Mouse (Mus musculus) Patski (cell line): ENCODE data around the gene Gm27021. TPM values are rescaled to one million over a fixed set of nuclear protein-coding genes. Genes with fewer than 3 reads are reported as not detected.
A peak's percentile ranks its signal among the peaks of the same experiment; 100 is the strongest.

ENCODE experiments used
- ATAC-seq: fragments of 100-300 bp; one replicate; pipeline ENCODE4 v1.8.0; 2021
- CTCF ChIA-PET: fragments of 350-600 bp; sonication (Branson Sonifier 250); formaldehyde crosslinking; loops from one replicate; lab custom pipeline; 2022; ENCODE audit warnings: inconsistent platforms; lab: Charles Lee
- POLR2A ChIA-PET: fragments of 350-600 bp; sonication (Branson Sonifier 250); formaldehyde crosslinking; loops from one replicate; lab custom pipeline; 2022; ENCODE audit warnings: antibody characterized with exemption, inconsistent platforms; lab: Charles Lee
- DNase-seq: peaks from one replicate; pipeline ENCODE4 v3.0.0-alpha.2; 2011; ENCODE audit warnings: low read depth, low spot score
- H3K27me3 ChIP-seq: fragments of 371-371 bp; one replicate; pipeline ENCODE4 v1.5.1; 2021
- CTCF ChIP-seq: fragments of 100-300 bp; IDR thresholded peaks from one replicate; pipeline ENCODE4 v1.5.1; 2021
- in situ Hi-C: fragments of 300-500 bp; cut with MboI; formaldehyde crosslinking; loops from 3 replicates; pipeline ENCODE4 v1.11.1; 2018; ENCODE audit warnings: low pct_unique_long_range_greater_than_20kb, mixed read lengths
- polyA plus RNA-seq: library from polyadenylated mRNA; unstranded; gene quantifications from one replicate; pipeline ENCODE4 v1.2.3, GENCODE M21; 2021

Gene Gm27021
- 1.4 TPM for polyA plus RNA-seq

GRCm38 (mm10) chr8:120667561-120668373 is at the start of gene Gm27021, which contains the start of gene Cox4i1:
TSS of gene Gm27021 (minus strand) at chr8:120668079.
TSS of gene Cox4i1 (plus strand) at chr8:120668222.
- CTCF ChIA-PET, result no interaction called here
- in situ Hi-C loops, result no loop called here
- H3K27me3 ChIP-seq, result no peaks in the 10 kb centered on the region
- DNase-seq, result peak; percentile 38
- ATAC-seq, result peak; percentile 79
- POLR2A ChIA-PET, result interaction anchor here (0.7 to 1.0 kb wide), 2 partner anchors 50 to 1540 kb away, joined by 3 to 4 read pairs; no protein-coding TSS in a partner anchor
- TF ChIP-seq CTCF, result no peak

GRCm38 (mm10) chr8:120715996-120716680 is 48.3 kb upstream of the Gm27021 start:
- ChIA-PET CTCF (interaction anchor here (1.1 kb wide), 1 partner anchor 12 kb away, joined by 3 read pairs; no protein-coding TSS in a partner anchor), POLR2A (no interaction called here)
- no peak for TF ChIP-seq CTCF
- no peaks in the 10 kb centered on the region for H3K27me3 ChIP-seq
- DNase-seq (no peak), ATAC-seq (no peak)
- in situ Hi-C loops, result loop anchor here (5.0 kb wide), 1 partner anchor 34 kb away; no protein-coding TSS in a partner anchor

GRCm38 (mm10) chr8:120715200-120715599 is 47.3 kb upstream of the Gm27021 start:
- CTCF ChIA-PET, result no interaction called here
- H3K27me3 ChIP-seq, result no peaks in the 10 kb centered on the region
- DNase-seq (no peak), ATAC-seq (no peak)
- in situ Hi-C loops, result loop anchor here (5.0 kb wide), 1 partner anchor 33 kb away; no protein-coding TSS in a partner anchor
- POLR2A ChIA-PET, result no interaction called here
- TF ChIP-seq CTCF, result no peak

GRCm38 (mm10) chr8:120709176-120709575 is 41.3 kb upstream of the Gm27021 start:
- no peak for DNase-seq
- ATAC-seq, result no peak
- in situ Hi-C loops, result no loop called here
- CTCF ChIA-PET, result no interaction called here
- no peak for TF ChIP-seq CTCF
- POLR2A ChIA-PET, result no interaction called here
- peaks cover 6% of the 10 kb centered on the region for H3K27me3 ChIP-seq

- no peak for ATAC-seq
- in situ Hi-C loops, result no loop called here
- POLR2A ChIA-PET, result interaction anchor here (0.7 kb wide), 1 partner anchor 370 kb away, joined by 3 read pairs; no protein-coding TSS in a partner anchor
These were observed 38.3 kb upstream of the Gm27021 start for GRCm38 (mm10) chr8:120706193-120706592.

GRCm38 (mm10) chr8:120705163-120705562 is 37.3 kb upstream of the Gm27021 start:
- TF ChIP-seq CTCF, result no peak

More at GRCm38 (mm10) chr8:120706193-120706592, 38.3 kb upstream of the Gm27021 start:
- no peak for TF ChIP-seq CTCF
- no peak for DNase-seq
- CTCF ChIA-PET, result interaction anchor here (1.1 kb wide), 1 partner anchor 13 kb away, joined by 3 read pairs; no protein-coding TSS in a partner anchor
- peaks cover 9% of the 10 kb centered on the region for H3K27me3 ChIP-seq

GRCm38 (mm10) chr8:120704203-120704602 is 36.3 kb upstream of the Gm27021 start:
- DNase-seq (no peak), ATAC-seq (no peak)
- no peak for TF ChIP-seq CTCF
- ChIA-PET POLR2A (no interaction called here), CTCF (interaction anchor here (1.1 kb wide), 1 partner anchor 12 kb away, joined by 3 read pairs; no protein-coding TSS in a partner anchor)
- peaks cover 21% of the 10 kb centered on the region for H3K27me3 ChIP-seq
- in situ Hi-C loops, result no loop called here

More at GRCm38 (mm10) chr8:120705163-120705562, 37.3 kb upstream of the Gm27021 start:
- ChIA-PET CTCF (interaction anchor here (1.1 kb wide), 1 partner anchor 11 kb away, joined by 3 read pairs; no protein-coding TSS in a partner anchor), POLR2A (no interaction called here)
- DNase-seq (no peak), ATAC-seq (no peak)
- in situ Hi-C loops, result no loop called here
- H3K27me3 ChIP-seq, result peaks cover 15% of the 10 kb centered on the region

- in situ Hi-C loops, result no loop called here
- CTCF ChIA-PET, result no interaction called here
- POLR2A ChIA-PET, result no interaction called here
- no peak for ATAC-seq
- H3K27me3 ChIP-seq, result peaks cover 24% of the 10 kb centered on the region
- no peak for DNase-seq
- TF ChIP-seq CTCF, result no peak
These were observed 34.0 kb upstream of the Gm27021 start for GRCm38 (mm10) chr8:120701758-120702465.

GRCm38 (mm10) chr8:120700053-120700452 is 32.2 kb upstream of the Gm27021 start:
- TF ChIP-seq CTCF, result no peak
- in situ Hi-C loops, result no loop called here
- ATAC-seq, result no peak
- ChIA-PET CTCF (no interaction called here), POLR2A (interaction anchor here (0.6 to 0.7 kb wide), 2 partner anchors 29 to 320 kb away, joined by 3 to 6 read pairs; no protein-coding TSS in a partner anchor)
- no peak for DNase-seq
- H3K27me3 ChIP-seq, result peaks cover 28% of the 10 kb centered on the region

GRCm38 (mm10) chr8:120699565-120699964 is 31.7 kb upstream of the Gm27021 start:
- H3K27me3 ChIP-seq, result peaks cover 28% of the 10 kb centered on the region
- POLR2A ChIA-PET, result interaction anchor here (0.6 to 0.7 kb wide), 2 partner anchors 29 to 319 kb away, joined by 3 to 6 read pairs; no protein-coding TSS in a partner anchor
- in situ Hi-C loops, result loop anchor here (25.0 kb wide), 1 partner anchor 388 kb away; the partner anchor contains the start of gene Foxf1
- ATAC-seq, result no peak
- TF ChIP-seq CTCF, result no peak
- DNase-seq, result no peak
- CTCF ChIA-PET, result no interaction called here
